Mouse (Mus musculus) myocyte (in vitro differentiated cells): ENCODE results near the gene Gm4969. TPM values are rescaled to one million over a fixed set of nuclear protein-coding genes. Genes with fewer than 3 reads are reported as not detected.
"Not testable (repeated sequence)": the region's sequence is repeated elsewhere in the genome, so short reads cannot be mapped to it uniquely, and the experiment has no call there.

Source experiments
- H3K27me3 ChIP-seq: one replicate; pipeline ENCODE4 v1.6.1; 2011; ENCODE audit not compliant: control insufficient read depth, insufficient read depth, insufficient read length
- H3K36me3 ChIP-seq: one replicate; pipeline ENCODE4 v1.6.1; 2011; ENCODE audit not compliant: control insufficient read depth, insufficient read depth
- H3K4me2 ChIP-seq: one replicate; pipeline ENCODE4 v1.6.1; 2011; ENCODE audit warnings: low read depth, control low read depth
- H3K4me3 ChIP-seq: one replicate; pipeline ENCODE4 v1.5.1; 2011; ENCODE audit warnings: mild to moderate bottlenecking, control low read depth, moderate library complexity
- H3K79me2 ChIP-seq: one replicate; pipeline ENCODE4 v1.6.1; 2011; ENCODE audit not compliant: control insufficient read depth, insufficient read depth
- H3ac ChIP-seq: one replicate; pipeline ENCODE4 v1.6.1; 2011; ENCODE audit not compliant: control insufficient read depth, insufficient read length
- CEBPB ChIP-seq: IDR thresholded peaks from 2 replicates; pipeline ENCODE4 v1.6.1; 2011; ENCODE audit warnings: mild to moderate bottlenecking, moderate library complexity; ENCODE audit not compliant: poor library complexity, insufficient read depth, severe bottlenecking
- E2F4 ChIP-seq: IDR thresholded peaks from one replicate; pipeline ENCODE4 v1.6.1; 2011; ENCODE audit warnings: mild to moderate bottlenecking, control low read depth, moderate library complexity; ENCODE audit not compliant: insufficient read depth
- MAX ChIP-seq: IDR thresholded peaks from one replicate; pipeline ENCODE4 v1.6.1; 2011; ENCODE audit warnings: low read depth, mild to moderate bottlenecking, control low read depth
- MYOD1 ChIP-seq, 3 experiments: IDR thresholded peaks; one replicate each; pipeline ENCODE4 v1.6.1; 2011; ENCODE audit warnings: control low read depth in 2 of 3, low read depth in 2 of 3, mild to moderate bottlenecking in 2 of 3, moderate library complexity in 1 of 3; ENCODE audit not compliant: insufficient read length in 2 of 3, control insufficient read depth in 1 of 3
- MYOG ChIP-seq, 3 experiments: IDR thresholded peaks; one replicate each; pipeline ENCODE4 v1.6.1; 2011; ENCODE audit warnings: control low read depth in 2 of 3, low read depth in 2 of 3, mild to moderate bottlenecking in 2 of 3; ENCODE audit not compliant: insufficient read length in 2 of 3, control insufficient read depth in 1 of 3, insufficient read depth in 1 of 3
- POLR2A ChIP-seq: IDR thresholded peaks from one replicate; pipeline ENCODE4 v1.6.1; 2011; ENCODE audit warnings: low read depth, mild to moderate bottlenecking, control low read depth, moderate library complexity; ENCODE audit not compliant: insufficient read length
- POLR2AphosphoS2 ChIP-seq: IDR thresholded peaks from one replicate; pipeline ENCODE4 v1.6.1; 2011; ENCODE audit warnings: low read depth, control low read depth; ENCODE audit not compliant: insufficient read length
- REST ChIP-seq: IDR thresholded peaks from one replicate; pipeline ENCODE4 v1.6.1; 2011; ENCODE audit warnings: mild to moderate bottlenecking, control low read depth, moderate library complexity; ENCODE audit not compliant: insufficient read depth, insufficient read length
- SRF ChIP-seq: IDR thresholded peaks from one replicate; pipeline ENCODE4 v1.6.1; 2011; ENCODE audit warnings: low read depth; ENCODE audit not compliant: control insufficient read depth, insufficient read length
- TCF12 ChIP-seq: IDR thresholded peaks from one replicate; pipeline ENCODE4 v1.6.1; 2011; ENCODE audit warnings: mild to moderate bottlenecking, control low read depth; ENCODE audit not compliant: poor library complexity, insufficient read depth, severe bottlenecking
- TCF3 ChIP-seq: IDR thresholded peaks from one replicate; pipeline ENCODE4 v1.6.1; 2011; ENCODE audit warnings: low read depth, control low read depth; ENCODE audit not compliant: insufficient read length
- USF1 ChIP-seq: IDR thresholded peaks from one replicate; pipeline ENCODE4 v1.6.1; 2011; ENCODE audit warnings: low read depth, mild to moderate bottlenecking, control low read depth, moderate library complexity
- polyA plus RNA-seq: library from polyadenylated mRNA; unstranded; fragments of >200 nt; fragmentation: generic; extraction: Trizol; gene quantifications from one replicate; pipeline ENCODE4 v1.2.1, GENCODE M21; 2012; ENCODE audit warnings: missing spikeins

Gm4969 gene
- polyA plus RNA-seq, 1 experiment = not detected

- Histone ChIP-seq H3ac (no peak overlapping the region), H3K27me3 (no peaks in the 10 kb centered on the region), H3K79me2 (no peaks in the 10 kb centered on the region), H3K36me3 (peaks cover 6% of the 10 kb centered on the region), H3K4me2 (no peak overlapping the region), H3K4me3 (no peak overlapping the region)
- TF ChIP-seq POLR2AphosphoS2 (peak; percentile 50), MYOD1 (IDR thresholded peaks at IDR 0.05; ENCODE audit: control insufficient read depth in 1 of 3, insufficient read length in 2 of 3, low read depth in 2 of 3) (no peak)
These were observed 39.1 kb upstream of the Gm4969 start for GRCm38 (mm10) chr7:19157160-19157800.

- Histone ChIP-seq H3K4me3 (no peak overlapping the region), H3K79me2 (peaks cover 5% of the 10 kb centered on the region), H3K27me3 (no peaks in the 10 kb centered on the region), H3K4me2 (peak overlapping the region; percentile 38), H3ac (no peak overlapping the region), H3K36me3 (peaks cover 6% of the 10 kb centered on the region)
- TF ChIP-seq MYOG (IDR thresholded peaks at IDR 0.05; ENCODE audit: control insufficient read depth in 1 of 3, insufficient read depth in 1 of 3, insufficient read length in 2 of 3, low read depth in 2 of 3) = no peak
- TF ChIP-seq TCF12 = no peak
- no peak for TF ChIP-seq E2F4
These were observed 37.8 kb upstream of the Gm4969 start for GRCm38 (mm10) chr7:19155825-19156475.

GRCm38 (mm10) chr7:19154796-19155195, 36.6 kb upstream of the Gm4969 start:
- H3K79me2 ChIP-seq = peaks cover 17% of the 10 kb centered on the region
- H3ac ChIP-seq = no peak overlapping the region
- TF ChIP-seq MAX = no peak
- no peak for TF ChIP-seq E2F4
- TF ChIP-seq USF1 = no peak
- TF ChIP-seq MYOD1 (IDR thresholded peaks at IDR 0.05; ENCODE audit: control insufficient read depth in 1 of 3, insufficient read length in 2 of 3, low read depth in 2 of 3) = no peak
- TF ChIP-seq SRF = no peak
- no peak for TF ChIP-seq POLR2A
- no peak for TF ChIP-seq MYOG (IDR thresholded peaks at IDR 0.05; ENCODE audit: control insufficient read depth in 1 of 3, insufficient read depth in 1 of 3, insufficient read length in 2 of 3, low read depth in 2 of 3)
- no peak for TF ChIP-seq CEBPB
- TF ChIP-seq TCF12 = no peak
- TF ChIP-seq REST = no peak
- TF ChIP-seq POLR2AphosphoS2 = no peak
- no peak for TF ChIP-seq TCF3
- H3K27me3 ChIP-seq = no peaks in the 10 kb centered on the region
- no peak overlapping the region for H3K4me2 ChIP-seq
- H3K36me3 ChIP-seq = peaks cover 6% of the 10 kb centered on the region
- H3K4me3 ChIP-seq = no peak overlapping the region

- H3K4me3 ChIP-seq, H3K4me2 ChIP-seq, H3ac ChIP-seq, H3K27me3 ChIP-seq, H3K36me3 ChIP-seq: not testable (repeated sequence)
- H3K79me2 ChIP-seq = peaks cover 17% of the 10 kb centered on the region
These were observed 33.0 kb upstream of the Gm4969 start for GRCm38 (mm10) chr7:19151121-19151520.

GRCm38 (mm10) chr7:19149626-19150025, 31.5 kb upstream of the Gm4969 start, which contains the start of gene Snrpd2:
Gene Snrpd2, plus strand, starts transcription at chr7:19149722.
- Histone ChIP-seq H3K4me3 (peak within 1 kb of the TSS; percentile 79), H3ac (peak within 1 kb of the TSS; percentile 47), H3K27me3 (no peaks in the 10 kb centered on the region), H3K36me3 (peaks cover 6% of the 10 kb centered on the region), H3K79me2 (peaks cover 17% of the 10 kb centered on the region), H3K4me2 (peak within 1 kb of the TSS; percentile 95)
- TF ChIP-seq E2F4 = peak; percentile 30
- TF ChIP-seq POLR2AphosphoS2 = peak; percentile 82
- TF ChIP-seq USF1 = no peak
- peak; percentile 90 for TF ChIP-seq POLR2A
